Mouse (Mus musculus) CH12.LX (cell line): ENCODE results near the gene Rbpms2. TPM values are rescaled to one million over a fixed set of nuclear protein-coding genes. Genes with fewer than 3 reads are reported as not detected.

ENCODE experiments used
- DNase-seq: peaks from one replicate; pipeline ENCODE4 v3.0.0-alpha.2; 2013; ENCODE audit errors: extremely low read depth
- H3K27ac ChIP-seq: 2 replicates; pipeline ENCODE4 v1.5.1; 2012; ENCODE audit warnings: low read depth, mild to moderate bottlenecking, control low read depth, moderate library complexity; ENCODE audit not compliant: insufficient read depth
- H3K27me3 ChIP-seq: replicated peaks from 2 replicates; pipeline ENCODE3; 2012; ENCODE audit warnings: inconsistent platforms
- H3K36me3 ChIP-seq, 2 experiments: replicated peaks in 1 of 2; 2 replicates each; pipeline versions ENCODE3 to v1.6.1; 2012; ENCODE audit warnings: inconsistent platforms in 1 of 2, low read length in 1 of 2, mild to moderate bottlenecking in 1 of 2, mixed read lengths in 1 of 2, moderate library complexity in 1 of 2; ENCODE audit not compliant: control insufficient read depth in 1 of 2, insufficient read depth in 1 of 2
- H3K4me1 ChIP-seq, 2 experiments: 2 replicates each; pipeline ENCODE4 v1.6.1; 2012; ENCODE audit warnings: inconsistent platforms in 1 of 2, moderate library complexity in 1 of 2; ENCODE audit not compliant: insufficient read depth in 2 of 2, control insufficient read depth in 1 of 2
- H3K4me2 ChIP-seq: 2 replicates; pipeline ENCODE4 v1.6.1; 2012; ENCODE audit warnings: low read depth, mild to moderate bottlenecking, control low read depth; ENCODE audit not compliant: poor library complexity, insufficient read depth, severe bottlenecking
- H3K4me3 ChIP-seq, 3 experiments: fragments of 150-350 bp in 1 of 3; sonication (generic) in 1 of 3; replicated peaks in 1 of 3; 2 replicates each; pipeline versions ENCODE3 to v1.5.1; 2011 to 2012; ENCODE audit warnings: low read depth in 2 of 3, low read length in 2 of 3, mild to moderate bottlenecking in 2 of 3, moderate library complexity in 2 of 3, control low read depth in 1 of 3, improper control_type of control experiment in 1 of 3, inconsistent platforms in 1 of 3, mixed read lengths in 1 of 3; ENCODE audit not compliant: poor library complexity in 1 of 3
- H3K79me2 ChIP-seq: replicated peaks from 2 replicates; pipeline ENCODE4 v1.6.1; 2012; ENCODE audit warnings: mild to moderate bottlenecking, moderate library complexity; ENCODE audit not compliant: control insufficient read depth, poor library complexity, insufficient read depth, severe bottlenecking; ENCODE audit errors: extremely low read depth
- H3K9ac ChIP-seq: 2 replicates; pipeline ENCODE4 v1.6.1; 2012; ENCODE audit warnings: low read depth, mild to moderate bottlenecking, control low read depth, moderate library complexity; ENCODE audit not compliant: insufficient read depth
- H3K9me3 ChIP-seq: replicated peaks from 2 replicates; pipeline ENCODE3; 2012; ENCODE audit warnings: low read length, inconsistent platforms, mixed read lengths
- BHLHE40 ChIP-seq: IDR thresholded peaks from 2 replicates; pipeline ENCODE4 v1.6.1; 2011; ENCODE audit warnings: mild to moderate bottlenecking, low read depth, low read length, improper control_type of control experiment
- CHD1 ChIP-seq: IDR thresholded peaks from 2 replicates; pipeline ENCODE4 v1.6.1; 2012; ENCODE audit warnings: low read depth, low read length, improper control_type of control experiment, inconsistent platforms
- E2F4 ChIP-seq: IDR thresholded peaks from 2 replicates; pipeline ENCODE4 v1.6.1; 2011; ENCODE audit warnings: low read depth, low read length, improper control_type of control experiment; ENCODE audit not compliant: insufficient replicate concordance
- ELF1 ChIP-seq: IDR thresholded peaks from 2 replicates; pipeline ENCODE4 v1.6.1; 2014; ENCODE audit warnings: low read depth, mild to moderate bottlenecking, inconsistent platforms, low read length, improper control_type of control experiment
- ETS1 ChIP-seq: conservative IDR thresholded peaks from 2 replicates; pipeline ENCODE4 v1.6.1; 2012; ENCODE audit warnings: low read depth, mild to moderate bottlenecking, inconsistent platforms, low read length, improper control_type of control experiment, moderate library complexity
- IRF4 ChIP-seq: IDR thresholded peaks from 2 replicates; pipeline ENCODE4 v1.6.1; 2014; ENCODE audit warnings: low read depth, mild to moderate bottlenecking, inconsistent platforms, low read length, improper control_type of control experiment
- JUN ChIP-seq: IDR thresholded peaks from 2 replicates; pipeline ENCODE4 v1.6.1; 2011; ENCODE audit warnings: low read depth, mild to moderate bottlenecking, low read length, improper control_type of control experiment, moderate library complexity; ENCODE audit not compliant: insufficient read depth
- MAZ ChIP-seq: IDR thresholded peaks from 2 replicates; pipeline ENCODE4 v1.6.1; 2012; ENCODE audit warnings: low read depth, mild to moderate bottlenecking, inconsistent platforms, low read length, improper control_type of control experiment, moderate library complexity
- MEF2A ChIP-seq: IDR thresholded peaks from 2 replicates; pipeline ENCODE4 v1.6.1; 2014; ENCODE audit warnings: low read depth, mild to moderate bottlenecking, inconsistent platforms, low read length, improper control_type of control experiment, borderline replicate concordance
- MYC ChIP-seq: IDR thresholded peaks from 2 replicates; pipeline ENCODE4 v1.6.1; 2011; ENCODE audit warnings: low read depth, mild to moderate bottlenecking, improper control_type of control experiment, low read length
- NRF1 ChIP-seq: IDR thresholded peaks from 2 replicates; pipeline ENCODE4 v1.6.1; 2014; ENCODE audit warnings: low read depth, mild to moderate bottlenecking, inconsistent platforms, low read length, improper control_type of control experiment, moderate library complexity
- PAX5 ChIP-seq: IDR thresholded peaks from 2 replicates; pipeline ENCODE4 v1.6.1; 2012; ENCODE audit warnings: low read length, inconsistent platforms, mixed read lengths
- POLR2AphosphoS2 ChIP-seq: IDR thresholded peaks from 2 replicates; pipeline ENCODE4 v1.6.1; 2011; ENCODE audit warnings: low read depth, low read length, improper control_type of control experiment
- RCOR1 ChIP-seq: conservative IDR thresholded peaks from 2 replicates; pipeline ENCODE4 v1.6.1; 2012; ENCODE audit warnings: low read depth, mild to moderate bottlenecking, inconsistent platforms, low read length, improper control_type of control experiment
- SIN3A ChIP-seq: IDR thresholded peaks from 2 replicates; pipeline ENCODE4 v1.6.1; 2012; ENCODE audit warnings: low read length, improper control_type of control experiment, inconsistent platforms
- SMC3 ChIP-seq: IDR thresholded peaks from 2 replicates; pipeline ENCODE4 v1.6.1; 2011; ENCODE audit warnings: low read depth, low read length, improper control_type of control experiment
- TBP ChIP-seq: conservative IDR thresholded peaks from 2 replicates; pipeline ENCODE4 v1.6.1; 2011; ENCODE audit warnings: low read depth, low read length, improper control_type of control experiment
- TCF12 ChIP-seq: IDR thresholded peaks from 2 replicates; pipeline ENCODE4 v1.6.1; 2014; ENCODE audit warnings: low read depth, mild to moderate bottlenecking, inconsistent platforms, low read length, improper control_type of control experiment
- UBTF ChIP-seq: IDR thresholded peaks from 2 replicates; pipeline ENCODE4 v1.6.1; 2012; ENCODE audit warnings: low read depth, mild to moderate bottlenecking, inconsistent platforms, low read length, improper control_type of control experiment, moderate library complexity
- USF1 ChIP-seq: IDR thresholded peaks from 2 replicates; pipeline ENCODE4 v1.6.1; 2014; ENCODE audit warnings: low read depth, mild to moderate bottlenecking, inconsistent platforms, low read length, improper control_type of control experiment
- USF2 ChIP-seq: conservative IDR thresholded peaks from 2 replicates; pipeline ENCODE4 v1.6.1; 2011; ENCODE audit warnings: low read depth, low read length, improper control_type of control experiment
- ZKSCAN1 ChIP-seq: IDR thresholded peaks from 2 replicates; pipeline ENCODE4 v1.6.1; 2012; ENCODE audit warnings: low read depth, inconsistent platforms, low read length, improper control_type of control experiment, borderline replicate concordance
- ZNF384 ChIP-seq: IDR thresholded peaks from 2 replicates; pipeline ENCODE4 v1.6.1; 2012; ENCODE audit warnings: low read depth, low read length, improper control_type of control experiment, inconsistent platforms
- dilution Hi-C: fragments of 300-500 bp; cut with MboI; formaldehyde crosslinking; loops from 2 replicates; pipeline ENCODE4 v1.14.3; 2020; ENCODE audit warnings: low sequenced_read_pairs; ENCODE audit not compliant: extremely low pct_unique_long_range_greater_than_20kb, extremely low pct_ligation_motif_present
- in situ Hi-C: fragments of 300-500 bp; cut with MboI; formaldehyde crosslinking; loops from 3 replicates; pipeline ENCODE4 v1.14.3; 2019; ENCODE audit warnings: low sequenced_read_pairs, low pct_ligation_motif_present, low pct_unique_long_range_greater_than_20kb, mixed read lengths
- polyA plus RNA-seq: library from polyadenylated mRNA; unstranded; fragments of >175 nt; gene quantifications from 2 replicates; pipeline ENCODE4 v1.2.1, GENCODE M21; 2012; ENCODE audit warnings: low read depth; ENCODE audit not compliant: insufficient read length
- total RNA-seq, 2 experiments: library from RNA; depleted of rRNA; stranded (reverse); fragments of 300-350 nt in 1 of 2; fragments of >200 nt in 1 of 2; gene quantifications; 2 replicates each; pipeline ENCODE4 v1.2.3; 2012 to 2014

The Rbpms2 gene
- total and polyA plus RNA-seq, 3 experiments: 0.13 to 0.34 TPM; not detected in 1

DNA sequence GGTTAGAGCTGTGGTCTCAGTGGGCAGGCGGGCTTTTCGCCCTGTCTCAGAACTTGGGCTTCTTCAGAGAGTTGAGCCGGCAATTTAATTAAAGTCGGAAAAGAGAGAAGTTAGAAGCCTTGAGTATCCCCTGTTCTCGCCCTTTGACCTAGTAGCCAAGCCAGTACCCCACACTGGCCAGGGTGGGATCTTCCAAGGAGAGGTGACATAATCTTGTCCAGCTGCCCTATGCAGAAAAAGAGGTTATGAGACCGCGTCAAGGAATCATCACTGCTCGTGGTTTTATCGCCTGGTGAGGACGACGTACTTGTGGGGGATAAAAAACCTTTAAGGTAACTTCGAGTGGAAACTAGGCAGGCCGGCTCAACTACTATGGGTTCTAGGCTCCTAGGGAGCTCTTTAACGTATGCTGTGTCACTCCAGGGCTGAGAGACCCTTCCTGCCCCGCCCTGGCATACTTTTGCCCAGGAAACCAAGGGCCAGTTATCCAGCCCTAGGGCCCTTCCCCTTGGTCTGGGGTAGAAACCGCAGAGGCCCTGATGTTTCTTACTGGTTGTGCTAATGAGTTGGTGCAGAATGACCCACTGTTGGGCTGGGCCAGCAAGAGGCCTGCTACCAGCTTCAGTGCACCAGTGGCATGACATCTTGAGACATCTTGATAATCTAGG, 2.0 kb downstream of the Rbpms2 start:
- no peaks in the 10 kb centered on the region for H3K4me1 ChIP-seq
- in situ Hi-C loops (no loop called here), dilution Hi-C loops (no loop called here)
- H3K4me2 ChIP-seq: no peak overlapping the region
- TF ChIP-seq MEF2A: no peak
- no peak overlapping the region for H3K27ac ChIP-seq
- H3K4me3 ChIP-seq: no peak overlapping the region
- no peak overlapping the region for H3K9ac ChIP-seq
- H3K9me3 ChIP-seq: peaks cover 8% of the 10 kb centered on the region
- peaks cover 21% of the 10 kb centered on the region for H3K27me3 ChIP-seq
- H3K36me3 ChIP-seq: no peaks in the 10 kb centered on the region
- no peak for DNase-seq
- H3K79me2 ChIP-seq: no peaks in the 10 kb centered on the region

DNA sequence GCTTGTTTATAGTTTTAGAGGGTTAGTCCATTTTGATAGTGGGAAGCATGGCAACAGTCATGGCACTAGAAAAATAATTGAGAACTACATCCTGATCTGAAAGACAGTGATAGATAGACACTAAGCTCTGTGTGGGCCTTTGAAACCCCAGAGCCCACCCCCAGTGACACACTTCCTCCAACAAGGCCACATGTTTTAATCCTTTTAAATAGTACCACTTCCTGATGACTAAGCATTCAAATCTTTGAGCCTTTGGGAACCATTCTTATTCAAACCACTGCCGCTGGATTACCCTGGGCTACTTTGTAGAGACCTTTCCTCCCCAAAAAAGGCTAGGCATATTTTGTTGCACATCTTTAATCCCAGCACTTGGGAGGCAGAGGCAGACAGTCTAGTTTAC, 6.3 kb downstream of the Rbpms2 start:
- H3K36me3 ChIP-seq: no peaks in the 10 kb centered on the region
- H3K27ac ChIP-seq: no peak overlapping the region
- no peak overlapping the region for H3K4me3 ChIP-seq
- dilution Hi-C loops (no loop called here), in situ Hi-C loops (no loop called here)
- no peaks in the 10 kb centered on the region for H3K4me1 ChIP-seq
- TF ChIP-seq JUN (no peak), TBP (no peak), USF1 (no peak), E2F4 (no peak), PAX5 (no peak), RCOR1 (no peak), ETS1 (no peak), ELF1 (no peak), BHLHE40 (no peak), UBTF (no peak)
- peak; percentile 23 for DNase-seq
- peaks cover 4% of the 10 kb centered on the region for H3K9me3 ChIP-seq
- no peak overlapping the region for H3K9ac ChIP-seq
- no peaks in the 10 kb centered on the region for H3K79me2 ChIP-seq
- no peak overlapping the region for H3K4me2 ChIP-seq
- H3K27me3 ChIP-seq: no peaks in the 10 kb centered on the region

DNA sequence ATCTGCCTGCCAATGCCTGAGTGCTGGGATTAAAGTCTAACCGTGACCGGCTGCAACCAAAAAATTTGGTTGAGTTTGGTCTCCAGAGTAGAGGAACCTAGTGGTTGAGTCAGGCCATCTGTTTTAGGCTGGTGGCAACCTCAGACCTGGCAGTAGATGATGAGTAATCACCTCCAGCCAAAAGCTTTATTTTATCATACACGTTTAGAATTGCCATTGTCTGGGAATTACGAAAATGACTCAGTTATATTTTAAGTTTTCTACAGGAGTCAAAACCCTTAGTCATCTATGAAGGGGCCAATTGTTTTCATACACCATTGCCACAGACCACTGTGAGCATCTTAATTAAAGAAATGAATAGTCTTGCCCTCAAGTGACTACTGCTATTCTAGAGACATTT, 7.5 kb downstream of the Rbpms2 start:
- H3K27me3 ChIP-seq: no peaks in the 10 kb centered on the region

More for the DNA sequence above, 7.5 kb downstream of the Rbpms2 start:
- in situ Hi-C loops: no loop called here
- H3K79me2 ChIP-seq: no peaks in the 10 kb centered on the region
- no peaks in the 10 kb centered on the region for H3K4me1 ChIP-seq
- H3K4me3 ChIP-seq: no peak overlapping the region
- dilution Hi-C loops: no loop called here
- TF ChIP-seq UBTF (no peak), USF2 (no peak), CHD1 (no peak), MAZ (no peak), MYC (no peak), TCF12 (no peak), TBP (no peak), JUN (no peak), NRF1 (no peak), ETS1 (no peak), ZNF384 (no peak), SMC3 (no peak), SIN3A (no peak), ZKSCAN1 (no peak), IRF4 (no peak), POLR2AphosphoS2 (no peak)
- no peak overlapping the region for H3K4me2 ChIP-seq
- no peak overlapping the region for H3K9ac ChIP-seq
- H3K27ac ChIP-seq: no peak overlapping the region
- no peaks in the 10 kb centered on the region for H3K36me3 ChIP-seq
- no peaks in the 10 kb centered on the region for H3K9me3 ChIP-seq
- DNase-seq: no peak
